Comparison of ENCODE assay signal across 24 mouse cellular contexts in the genomic region with DNA sequence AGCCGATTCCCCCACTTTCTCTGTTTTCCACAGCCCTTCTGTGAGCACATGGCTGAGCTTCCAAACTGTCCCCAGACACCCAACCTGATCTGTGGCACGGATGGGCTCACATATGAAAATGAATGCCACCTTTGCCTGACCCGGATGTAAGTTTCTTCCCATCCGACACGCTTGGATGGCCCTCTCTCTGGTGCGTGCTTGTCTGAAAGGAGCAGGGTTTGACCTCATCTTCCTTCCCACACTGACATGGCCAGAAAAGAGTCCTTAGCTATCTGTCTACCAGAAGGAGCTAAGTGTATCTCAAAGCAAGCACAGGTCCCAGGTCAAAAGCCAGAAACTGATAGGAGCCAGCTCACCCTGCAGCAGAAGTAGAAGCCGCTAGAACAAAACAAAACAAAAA. TPM values are rescaled to one million over a fixed set of nuclear protein-coding genes. Genes with fewer than 3 reads are reported as not detected.
"Had no signal": no experiment of that assay in that cellular context is flagged by ENCODE, and none has a peak within 500 bp of the region (broad histone marks: within the 10 kb centered on the region; RNA-seq: fewer than 3 reads in every experiment).

No protein-coding gene starts in this region.

- H3K9ac ChIP-seq: liver, postnatal 0 days; lung, embryonic 15.5 days; midbrain, embryonic 12.5 days; neural tube, embryonic 12.5 days; stomach, embryonic 15.5 days had no signal

- H3K4me1 ChIP-seq: lung, embryonic 15.5 days; midbrain, embryonic 12.5 days; neural tube, embryonic 12.5 days; stomach, embryonic 15.5 days had no signal

- H3K27ac ChIP-seq: lung, embryonic 15.5 days; macrophage; midbrain, embryonic 12.5 days; neural tube, embryonic 12.5 days; stomach, embryonic 15.5 days; stomach, postnatal 0 days had no signal

- DNase-seq: liver, postnatal 0 days; lung, adult 2 months; lung, postnatal 14 days; lung, postnatal 36 days; midbrain, embryonic 14.5 days; right cerebral cortex, postnatal 14 days; thymus, adult 2 months; thymus, postnatal 25 days; thymus, postnatal 4 days had no signal

- H3K9me3 ChIP-seq: lung, embryonic 15.5 days; midbrain, embryonic 12.5 days; neural tube, embryonic 12.5 days; stomach, embryonic 15.5 days had no signal

- H3K4me2 ChIP-seq: lung, embryonic 15.5 days; midbrain, embryonic 12.5 days; neural tube, embryonic 12.5 days; stomach, embryonic 15.5 days had no signal

- H3K27me3 ChIP-seq: lung, embryonic 15.5 days; midbrain, embryonic 12.5 days; neural tube, embryonic 12.5 days; stomach, embryonic 15.5 days had no signal

- ATAC-seq: liver, postnatal 0 days; lung, postnatal 0 days had no signal

- H3K4me3 ChIP-seq: lung, embryonic 15.5 days; megakaryocyte, embryonic 14.5 days; midbrain, embryonic 12.5 days; neural tube, embryonic 12.5 days; stomach, embryonic 15.5 days had no signal

RNA-seq across cellular contexts. Expression of gene Spink4, which starts 9.2 kb away (rescaled TPM):
- total RNA-seq: megakaryocyte progenitor cell, adult 5-6 weeks; midbrain, postnatal 0 days; monocyte, adult 5-6 weeks; neutrophil, adult 5-6 weeks had no signal
- polyA plus RNA-seq: macrophage; midbrain, embryonic 12.5 days; midbrain, embryonic 14.5 days; midbrain, postnatal 0 days; neural tube, embryonic 12.5 days; neural tube, embryonic 14.5 days; spleen, adult 2 months; urinary bladder, adult 2 months had no signal
